Mouse (Mus musculus): ENCODE measurements around the gene Zfp619.
"Not testable (repeated sequence)": the region's sequence is repeated elsewhere in the genome, so short reads cannot be mapped to it uniquely, and the experiment has no call there.

Gene Zfp619

DNA sequence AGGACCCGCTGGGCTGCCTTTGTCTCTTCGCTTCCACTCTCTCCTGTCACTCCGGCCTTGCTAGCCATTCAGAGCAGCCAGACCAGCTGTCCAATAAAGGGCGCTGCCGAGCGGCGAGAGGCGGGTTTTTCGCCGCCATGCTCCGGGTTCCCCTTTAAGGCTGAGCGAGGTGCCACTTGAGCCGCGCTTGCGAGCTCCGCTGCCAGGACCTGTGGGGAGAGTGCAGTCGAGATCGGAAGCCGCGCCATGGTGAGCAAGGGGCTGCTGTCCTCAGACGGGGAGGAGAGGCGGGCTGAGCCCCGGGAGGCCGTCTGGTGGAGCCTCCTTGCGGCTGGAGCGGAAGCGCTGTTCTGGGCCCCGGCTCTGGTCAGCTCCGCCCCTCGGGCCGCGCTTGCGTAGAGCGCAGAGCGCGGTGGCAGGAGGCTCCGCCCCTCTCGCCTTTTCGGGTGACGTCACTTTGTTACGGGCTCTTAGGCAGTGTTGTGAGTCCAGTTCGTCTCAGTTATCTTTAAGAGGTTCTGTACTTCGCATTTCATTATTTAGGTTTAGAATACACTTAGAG lies at the start of gene Zfp619:
Gene Zfp619 (plus strand): TSS at position 151 of the 562 bp plus-strand sequence.
- DNase-seq (ENCODE audit: low read depth), result peak; percentile 99

GRCm38 (mm10) chr7:39479013-39479412 lies 38.6 kb upstream of the Zfp619 start:
- DNase-seq (ENCODE audit: low read depth), result no peak

GRCm38 (mm10) chr7:39484384-39484783 lies 33.2 kb upstream of the Zfp619 start:
- DNase-seq (ENCODE audit: low read depth), result peak; percentile 1

DNA sequence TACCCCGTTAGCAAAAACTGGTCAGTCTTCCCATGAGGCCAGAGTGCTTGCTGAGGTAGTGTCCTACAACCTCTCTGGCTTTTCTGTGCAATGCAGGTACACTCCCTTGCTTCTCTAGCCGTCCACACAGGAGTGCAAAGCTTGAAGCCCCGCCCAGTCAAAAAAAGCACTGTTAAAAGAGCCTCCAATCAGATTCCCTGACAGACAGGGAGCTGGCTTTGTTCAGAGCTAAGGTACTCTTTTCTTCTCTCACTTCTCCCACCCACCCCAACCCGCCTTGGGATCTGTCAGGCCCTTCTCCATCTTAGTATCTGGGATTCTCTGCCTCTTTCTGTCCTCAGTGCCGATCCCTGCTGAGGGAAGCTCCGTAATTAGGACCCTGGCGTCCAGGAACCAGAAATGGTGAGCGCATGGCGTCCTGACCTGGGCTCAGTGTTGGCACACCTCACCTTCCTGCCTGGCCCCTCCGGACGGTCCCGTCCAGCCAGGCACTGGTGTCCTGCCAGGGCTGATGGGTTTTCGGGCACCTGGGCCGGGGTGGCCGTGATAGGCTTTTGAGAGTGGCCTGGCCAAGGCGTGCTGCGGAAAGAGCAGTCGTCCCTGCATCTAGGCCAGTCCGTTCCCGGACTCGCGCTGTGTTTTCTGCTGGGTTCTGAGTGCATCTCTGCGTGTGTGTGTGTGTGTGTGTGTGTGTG lies 30.3 kb upstream of the Zfp619 start:
- DNase-seq (ENCODE audit: low read depth), result no peak

DNA sequence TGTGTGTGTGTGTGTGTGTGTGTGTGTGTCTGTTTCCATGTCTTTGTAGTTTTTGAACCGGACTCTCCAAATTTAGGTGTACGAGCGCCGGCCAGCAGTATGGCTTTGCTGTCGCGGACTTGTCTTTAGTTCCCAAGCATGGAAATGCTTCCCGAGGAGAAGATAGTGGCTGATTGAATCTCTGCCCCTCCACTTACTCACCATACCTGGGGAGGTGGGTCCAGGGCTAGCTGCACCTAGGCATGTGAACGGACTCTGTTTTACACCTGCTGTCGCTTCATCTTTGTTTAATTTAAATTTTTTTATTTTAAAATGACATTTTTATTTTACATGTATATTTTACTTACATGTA lies 29.7 kb upstream of the Zfp619 start:
- no peak for DNase-seq (ENCODE audit: low read depth)

GRCm38 (mm10) chr7:39494646-39495045 lies 22.9 kb upstream of the Zfp619 start:
- no peak for DNase-seq (ENCODE audit: low read depth)

GRCm38 (mm10) chr7:39504100-39504499 lies 13.5 kb upstream of the Zfp619 start:
- no peak for DNase-seq (ENCODE audit: low read depth)

DNA sequence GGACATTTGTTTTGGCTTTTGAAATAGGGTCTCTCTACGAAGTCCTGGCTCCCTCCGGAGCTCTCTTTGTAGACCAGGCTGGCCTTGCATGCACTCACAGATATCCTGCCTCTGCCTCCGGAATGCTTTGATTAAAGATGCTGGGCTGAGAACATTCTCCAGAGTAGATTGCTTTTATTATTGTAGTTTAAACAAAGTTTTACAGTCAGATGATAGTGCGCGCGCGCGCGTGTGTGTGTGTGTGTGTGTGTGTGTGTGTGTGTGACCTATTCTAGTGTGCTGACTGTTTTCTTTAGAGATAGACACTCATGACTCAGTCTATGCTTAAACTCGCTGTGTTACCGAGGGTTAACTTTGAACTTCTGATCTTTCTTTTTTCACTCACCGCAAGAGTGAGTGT lies 796 bp downstream of the Zfp619 start:
- peak; percentile 63 for DNase-seq (ENCODE audit: low read depth)

DNA sequence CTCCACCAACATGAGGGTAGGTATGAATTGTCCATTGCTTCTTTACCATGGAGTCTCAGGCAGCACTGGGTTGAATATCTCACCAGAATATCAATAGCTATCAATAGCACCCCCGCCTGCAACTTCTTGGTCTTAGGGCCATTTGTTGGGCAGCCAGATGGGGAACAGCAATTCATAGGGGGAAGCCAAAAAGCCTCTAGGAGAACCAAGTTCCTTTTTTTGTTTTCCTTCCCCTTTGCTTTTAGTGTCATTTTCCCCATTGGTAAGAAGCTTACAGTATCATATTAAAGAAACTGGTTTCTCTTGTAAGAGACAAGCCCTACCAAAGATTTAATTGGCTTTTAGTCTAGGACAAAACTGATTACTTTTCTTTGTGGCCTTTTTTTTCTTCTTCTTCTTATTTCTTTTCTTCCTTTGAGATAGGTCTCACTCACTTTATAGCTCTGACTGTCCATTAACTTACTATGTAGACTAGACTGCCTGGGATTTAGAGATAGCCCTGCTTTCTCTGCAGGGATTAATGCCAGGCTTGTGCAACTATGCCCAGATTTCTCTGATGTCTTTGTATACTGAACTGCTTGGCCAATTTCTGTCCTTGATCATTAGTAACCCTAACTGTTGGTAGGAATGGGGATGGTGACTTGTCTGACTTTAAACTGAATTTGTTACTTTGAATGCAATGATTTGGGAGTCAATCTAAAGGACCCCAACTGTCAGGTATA lies 6.3 kb downstream of the Zfp619 start:
- DNase-seq (ENCODE audit: low read depth), result no peak

DNA sequence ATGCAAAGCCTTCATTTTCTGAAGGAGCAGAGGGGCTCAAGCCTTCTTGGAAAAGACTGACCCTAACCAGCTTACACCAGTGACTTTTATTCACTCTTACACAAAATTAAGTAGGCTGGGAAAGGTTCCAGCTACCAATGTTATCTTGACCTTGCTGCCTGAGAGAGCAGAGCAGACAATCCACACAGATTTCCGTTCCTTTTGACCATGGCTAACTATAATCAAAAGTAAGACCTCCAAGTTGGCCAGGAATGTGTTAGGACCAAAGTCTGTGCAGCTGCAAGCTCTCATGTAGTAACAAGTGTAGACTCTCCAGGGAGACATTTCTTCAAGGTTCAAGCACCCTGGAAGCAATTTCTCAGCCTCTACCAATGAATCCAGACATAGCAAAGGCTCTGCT lies 25.6 kb downstream of the Zfp619 start:
- DNase-seq (ENCODE audit: low read depth), result no peak

GRCm38 (mm10) chr7:39544242-39545111 lies 26.9 kb downstream of the Zfp619 start:
- peak; percentile 71 for DNase-seq (ENCODE audit: low read depth)

GRCm38 (mm10) chr7:39545134-39545533 lies 27.6 kb downstream of the Zfp619 start:
- no peak for DNase-seq (ENCODE audit: low read depth)

DNA sequence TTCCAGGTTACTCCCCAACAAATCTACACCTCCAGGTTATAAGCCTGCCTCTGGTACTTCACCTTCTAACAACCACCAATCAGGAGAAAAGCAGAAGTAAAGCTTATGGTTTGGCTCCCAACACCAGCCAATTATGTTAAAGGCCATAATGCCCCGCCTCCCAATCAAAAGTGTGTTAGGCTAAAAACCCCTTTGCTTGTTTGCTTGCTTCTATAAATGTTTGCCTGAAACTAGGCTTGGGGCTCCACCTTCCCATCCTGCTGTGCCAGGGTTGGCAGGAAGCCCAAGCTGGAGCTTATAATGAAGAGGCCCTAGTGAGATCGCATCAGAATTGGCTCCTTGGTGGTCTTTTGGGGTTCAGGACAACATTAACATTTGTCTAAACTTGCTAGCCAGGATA lies 31.8 kb downstream of the Zfp619 start:
- DNase-seq (ENCODE audit: low read depth), result no peak

DNA sequence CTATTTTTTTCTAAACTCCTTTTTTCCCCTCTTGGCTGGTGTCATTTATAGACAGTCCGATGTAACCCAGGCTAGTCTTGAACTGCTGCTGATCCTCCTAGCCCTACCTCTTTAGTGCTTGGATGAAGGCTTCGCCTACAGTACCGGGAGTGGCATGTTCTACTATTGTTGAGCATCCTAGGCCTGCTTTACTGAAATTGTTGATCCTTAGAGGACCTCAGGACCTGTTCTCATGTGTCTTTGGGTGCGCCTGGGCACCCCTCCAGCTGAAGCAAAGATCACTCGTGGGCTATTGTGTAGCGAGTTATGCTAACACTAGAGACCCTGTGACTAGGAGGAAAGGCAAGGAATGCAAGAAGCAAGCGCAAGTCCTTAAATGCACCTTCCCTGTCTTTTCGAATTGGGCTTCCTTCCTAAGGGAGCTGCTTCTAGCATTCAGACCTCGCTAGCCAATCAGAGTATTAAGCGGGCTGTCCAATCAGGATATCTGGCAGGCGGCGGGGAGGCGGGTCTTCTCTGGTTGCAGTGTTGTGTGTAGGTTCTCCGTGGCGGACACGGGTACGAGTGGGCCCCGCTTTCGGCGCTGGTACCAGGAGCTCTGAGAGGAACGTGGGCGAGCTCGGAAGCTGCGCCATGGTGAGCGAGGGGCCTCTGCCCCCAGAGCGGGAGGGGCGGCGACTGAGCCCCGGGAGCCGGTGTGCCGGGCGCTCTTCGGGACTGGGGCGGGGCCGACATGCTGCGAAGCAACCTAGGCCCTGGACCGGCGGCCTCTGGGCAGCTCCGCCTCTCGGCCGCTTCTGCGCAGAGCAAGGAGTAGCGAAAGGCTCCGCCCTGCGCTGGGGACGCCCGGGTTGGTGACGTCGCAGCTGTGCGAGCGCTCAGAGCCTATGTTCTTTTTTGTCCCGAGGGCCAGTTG lies 34.7 kb downstream of the Zfp619 start:
- peak; percentile 97 for DNase-seq (ENCODE audit: low read depth)

- no peak for DNase-seq (ENCODE audit: low read depth)
Observed at GRCm38 (mm10) chr7:39552993-39553392, 35.4 kb downstream of the Zfp619 start.

GRCm38 (mm10) chr7:39553871-39554270 lies 36.3 kb downstream of the Zfp619 start:
- peak; percentile 27 for DNase-seq (ENCODE audit: low read depth)

DNA sequence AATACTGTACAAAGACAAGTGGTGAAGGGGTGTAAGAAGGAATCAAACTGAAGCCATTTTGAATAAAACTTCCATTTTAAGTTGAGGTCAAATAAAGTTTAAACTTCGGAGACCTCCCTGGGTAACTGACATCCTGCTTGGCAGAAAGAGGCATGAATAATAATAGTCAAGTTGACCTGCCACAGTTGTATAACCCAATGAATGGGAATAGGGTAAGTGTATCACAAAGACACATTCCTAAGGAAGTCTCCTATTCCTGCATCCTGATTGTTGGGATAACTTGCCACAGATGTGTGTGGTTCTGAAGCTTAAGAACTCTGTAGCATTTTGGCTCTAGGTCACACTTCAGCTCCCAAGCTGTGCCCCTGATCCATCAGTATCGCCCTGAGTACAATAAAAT lies 62.5 kb downstream of the Zfp619 start:
- DNase-seq (ENCODE audit: low read depth), result no peak

DNA sequence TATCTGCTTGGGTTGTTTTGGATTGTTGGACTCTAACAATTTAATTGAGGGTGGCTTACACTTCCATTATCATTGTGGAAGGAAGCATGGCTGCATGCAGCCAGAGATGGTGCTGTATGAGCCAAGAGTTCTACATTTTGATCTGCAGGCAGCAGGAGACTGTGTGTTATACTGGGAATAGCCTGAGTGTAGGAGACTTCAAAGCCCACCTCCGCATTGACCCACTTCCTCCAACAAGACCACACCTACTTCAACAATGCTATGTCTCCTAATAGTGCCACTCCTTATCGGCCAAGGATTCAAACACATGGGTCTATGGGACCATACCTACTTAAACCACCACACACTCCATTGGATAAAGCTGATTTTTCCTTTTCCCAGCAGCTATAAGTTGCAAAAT lies 63.0 kb downstream of the Zfp619 start:
- no peak for DNase-seq (ENCODE audit: low read depth)

GRCm38 (mm10) chr7:39586834-39587233 lies 69.3 kb downstream of the Zfp619 start:
- DNase-seq (ENCODE audit: low read depth), result not testable (repeated sequence)

GRCm38 (mm10) chr7:39588037-39588436 lies 70.5 kb downstream of the Zfp619 start:
- no peak for DNase-seq (ENCODE audit: low read depth)

DNA sequence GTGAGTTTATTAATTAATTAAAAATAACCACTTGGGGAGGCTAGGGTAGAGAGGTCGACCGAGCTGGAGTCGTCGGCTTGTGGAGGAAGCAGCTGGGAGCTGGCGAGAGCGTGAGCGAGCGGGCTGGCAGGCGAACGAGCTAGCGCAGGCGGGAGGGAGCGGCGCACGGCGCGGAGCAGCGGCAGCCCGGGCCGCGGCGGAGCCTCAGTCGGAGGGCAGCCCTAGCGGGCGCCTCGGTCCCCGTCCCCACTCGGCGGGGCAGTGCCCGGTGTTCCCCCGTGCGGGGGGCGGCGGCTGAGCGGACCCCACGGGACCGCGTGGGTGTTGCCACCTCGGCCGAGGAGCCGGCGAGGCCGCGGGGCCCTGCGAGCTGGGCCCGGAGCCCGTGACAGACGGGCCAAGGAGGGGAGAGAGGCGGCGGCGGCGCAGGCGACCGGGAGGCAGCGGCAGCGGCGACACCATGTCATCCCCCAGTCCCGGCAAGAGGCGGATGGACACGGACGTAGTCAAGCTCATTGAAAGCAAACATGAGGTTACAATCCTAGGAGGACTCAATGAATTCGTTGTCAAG lies 71.0 kb downstream of the Zfp619 start:
- DNase-seq (ENCODE audit: low read depth), result not testable (repeated sequence)
